Mouse (Mus musculus): Measurements from ENCODE around the gene 1110017D15Rik.

The 1110017D15Rik gene

DNA sequence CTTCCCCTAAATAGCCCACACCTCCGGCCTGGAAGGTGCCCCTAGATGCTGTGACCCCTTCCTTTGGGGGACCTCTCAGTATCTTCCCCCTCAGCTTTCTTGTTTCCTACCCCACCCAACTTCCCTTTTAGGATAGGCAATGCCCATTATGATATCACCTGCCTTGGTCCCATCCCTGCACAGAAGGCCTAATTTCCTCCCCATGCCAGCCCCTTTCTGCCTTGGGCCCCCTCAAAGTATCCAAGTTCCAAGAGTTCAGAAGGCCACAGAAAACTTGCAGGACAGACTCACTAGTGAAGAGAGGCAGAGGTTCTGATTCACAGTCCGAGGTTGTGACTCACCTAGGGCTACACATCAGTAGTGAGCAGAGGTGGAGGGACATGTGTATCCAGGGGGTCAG lies at the start of gene 1110017D15Rik:
1110017D15Rik (minus strand) TSS at position 101 of the 400 bp plus-strand sequence.
- no peak for DNase-seq (ENCODE audit: low spot score in 2 of 2)

DNA sequence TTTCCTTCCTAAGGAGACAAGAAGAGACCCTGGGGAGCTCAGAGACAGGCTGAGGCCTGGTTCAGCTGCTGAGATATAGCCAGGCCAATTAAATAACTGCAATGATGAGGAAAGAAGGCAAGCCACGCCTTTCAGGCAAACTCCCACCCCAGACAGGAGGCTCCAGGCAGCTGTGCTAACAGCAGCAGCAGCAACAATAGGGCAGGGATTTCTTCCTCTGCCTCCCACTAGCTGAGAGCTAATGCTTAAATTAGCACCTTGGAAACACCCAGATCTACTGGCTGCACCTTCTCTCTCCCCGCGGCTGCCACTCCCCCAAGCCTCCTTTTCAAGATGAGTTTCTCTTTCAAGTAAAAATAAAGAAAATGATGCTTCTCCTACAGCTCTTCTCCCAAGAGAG lies 49.0 kb upstream of the 1110017D15Rik start:
- DNase-seq (ENCODE audit: low spot score in 2 of 2), result no peak

DNA sequence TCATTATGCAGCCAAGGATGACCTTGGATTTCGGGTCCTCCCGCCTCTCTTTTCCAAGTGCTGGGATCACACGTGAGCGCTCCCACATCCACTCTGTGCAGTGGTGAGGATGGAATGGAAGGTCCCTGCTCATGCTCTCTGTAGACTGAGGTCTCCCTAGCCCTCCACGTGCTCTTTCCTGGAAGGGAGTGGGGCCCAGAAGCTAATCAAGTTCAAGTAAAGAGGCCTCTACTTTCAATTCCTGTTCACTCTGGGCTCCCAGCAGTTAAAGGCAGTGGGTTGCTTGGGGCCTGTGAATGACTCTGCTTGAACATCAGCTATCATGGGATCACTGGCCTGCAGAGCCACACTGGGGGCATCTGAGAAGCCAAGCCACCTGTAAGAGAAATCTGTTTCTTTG lies 46.2 kb upstream of the 1110017D15Rik start:
- no peak for DNase-seq (ENCODE audit: low spot score in 2 of 2)

DNA sequence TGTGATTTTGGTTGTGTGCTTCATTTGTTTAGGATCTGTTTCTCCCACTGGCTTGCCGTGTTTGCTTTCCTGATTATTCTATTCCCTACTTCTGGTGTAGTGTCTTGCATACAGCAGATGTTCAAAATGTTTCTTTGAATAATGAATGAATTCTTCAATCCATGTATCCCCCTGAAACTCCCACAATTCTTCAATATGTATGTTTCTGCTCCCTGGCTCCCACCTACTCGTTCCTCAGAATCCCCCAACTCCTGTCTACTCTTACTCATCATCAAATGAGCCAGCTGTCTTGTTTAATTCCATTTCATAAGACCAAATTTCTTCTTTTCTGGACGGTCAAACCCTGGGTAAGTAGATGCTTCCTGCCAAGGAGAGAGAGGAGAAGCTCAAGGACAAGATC lies 40.0 kb upstream of the 1110017D15Rik start:
- no peak for DNase-seq (ENCODE audit: low spot score in 2 of 2)

DNA sequence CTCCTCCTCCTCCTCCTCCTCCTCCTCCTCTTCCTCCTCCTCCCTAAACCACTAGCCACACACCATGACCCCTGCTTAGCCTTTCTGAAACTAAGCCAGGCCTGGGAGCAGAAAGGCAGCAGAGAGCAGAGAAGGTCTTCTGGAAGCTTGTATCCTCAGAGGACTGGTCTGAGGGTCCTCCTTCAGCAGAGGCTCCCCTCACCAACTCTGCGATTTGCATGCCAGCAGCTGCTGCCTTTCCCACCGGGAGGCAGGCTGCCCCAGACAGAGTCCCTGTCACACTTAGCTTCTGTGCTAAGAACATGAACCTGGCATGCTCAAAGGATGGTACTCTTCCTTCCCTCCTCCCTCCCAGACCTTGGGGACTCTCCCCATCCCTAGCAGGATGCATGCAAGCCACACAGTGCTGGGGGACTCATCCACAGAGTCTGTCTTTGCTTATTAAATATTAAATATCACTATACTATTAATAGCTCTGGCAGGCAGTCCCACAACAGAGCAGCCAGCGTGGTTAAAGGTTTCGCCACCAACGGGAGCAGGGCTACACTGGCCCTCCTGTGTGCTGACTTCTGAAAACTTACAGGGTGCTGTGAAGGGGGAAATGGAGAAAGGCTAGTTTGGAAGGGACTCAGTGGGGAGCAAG lies 39.3 kb upstream of the 1110017D15Rik start:
- DNase-seq (ENCODE audit: low spot score in 2 of 2), result no peak

DNA sequence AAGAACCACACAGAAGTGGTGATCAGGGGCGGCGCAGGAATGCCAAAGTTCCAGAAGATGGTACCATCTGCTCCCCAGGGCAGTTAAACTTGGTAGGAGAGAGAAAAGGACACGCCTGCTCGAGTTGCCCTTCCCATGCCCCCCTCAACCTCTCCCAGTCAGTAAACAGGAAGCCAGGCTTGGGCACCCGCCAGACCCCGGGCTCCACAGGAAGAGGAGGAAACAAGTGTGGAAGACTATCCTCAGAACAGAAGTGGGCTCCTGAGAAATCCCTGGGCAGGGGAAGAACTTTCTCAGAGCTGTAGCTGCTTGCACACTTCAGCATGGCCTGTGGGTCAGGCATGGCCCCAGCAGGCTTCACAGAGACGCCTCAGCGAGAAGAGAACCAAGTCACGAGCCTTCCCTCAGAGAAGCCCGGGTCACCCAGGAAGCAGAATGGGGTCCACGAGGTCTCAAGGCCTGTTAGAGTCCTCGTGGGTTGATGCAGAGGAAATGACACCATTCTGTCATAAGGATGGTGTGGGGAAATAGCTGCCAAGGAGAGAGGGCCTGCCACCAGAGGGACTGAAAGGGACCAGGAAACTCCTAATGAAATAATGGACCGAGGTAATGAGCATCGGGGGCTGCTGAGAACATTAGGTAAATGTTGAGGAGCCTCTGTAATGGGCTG lies 38.0 kb upstream of the 1110017D15Rik start:
- DNase-seq (ENCODE audit: low spot score in 2 of 2), result peak in 1 of 2 experiments; percentile 15

DNA sequence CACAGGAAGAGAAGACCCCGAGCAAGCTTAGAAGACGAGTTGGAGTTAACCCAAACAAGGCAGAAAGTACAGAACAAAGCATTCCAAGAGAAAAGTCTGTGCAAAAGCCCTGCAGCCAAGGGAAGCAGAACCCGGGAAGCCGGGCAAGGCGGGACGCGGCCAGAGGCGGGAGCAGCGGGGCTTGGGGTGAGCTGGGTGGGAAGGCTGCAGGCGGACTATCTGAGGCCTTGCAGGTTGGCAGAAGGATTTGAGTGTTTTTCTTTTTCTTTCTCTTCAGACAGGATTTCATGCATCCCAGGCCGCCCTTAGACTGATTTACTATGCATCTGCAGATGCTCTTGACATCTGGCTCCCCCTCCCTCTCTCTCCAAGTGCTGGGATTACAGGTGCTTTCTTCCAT lies 36.0 kb upstream of the 1110017D15Rik start:
- no peak for DNase-seq (ENCODE audit: low spot score in 2 of 2)

DNA sequence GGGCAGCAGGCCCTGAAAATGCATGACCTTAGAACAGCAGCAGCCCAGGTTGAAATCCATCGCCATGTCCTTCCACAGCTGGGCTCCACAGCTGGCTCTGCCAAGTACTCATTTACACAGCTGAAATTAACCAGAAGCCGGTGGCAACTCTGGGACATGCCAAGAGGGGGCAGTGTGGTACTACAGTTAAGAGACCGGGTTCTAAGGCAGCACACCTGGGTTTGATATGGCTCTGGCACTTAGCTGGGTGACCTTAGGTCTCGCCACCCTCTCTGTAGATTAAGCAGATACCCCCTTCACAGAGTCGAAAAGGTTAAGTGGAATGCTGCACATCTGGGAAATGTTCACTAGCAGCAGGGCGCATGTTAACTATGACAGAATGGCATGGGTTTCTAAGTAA lies 35.4 kb upstream of the 1110017D15Rik start:
- DNase-seq (ENCODE audit: low spot score in 2 of 2), result peak; percentile 31 to 64

DNA sequence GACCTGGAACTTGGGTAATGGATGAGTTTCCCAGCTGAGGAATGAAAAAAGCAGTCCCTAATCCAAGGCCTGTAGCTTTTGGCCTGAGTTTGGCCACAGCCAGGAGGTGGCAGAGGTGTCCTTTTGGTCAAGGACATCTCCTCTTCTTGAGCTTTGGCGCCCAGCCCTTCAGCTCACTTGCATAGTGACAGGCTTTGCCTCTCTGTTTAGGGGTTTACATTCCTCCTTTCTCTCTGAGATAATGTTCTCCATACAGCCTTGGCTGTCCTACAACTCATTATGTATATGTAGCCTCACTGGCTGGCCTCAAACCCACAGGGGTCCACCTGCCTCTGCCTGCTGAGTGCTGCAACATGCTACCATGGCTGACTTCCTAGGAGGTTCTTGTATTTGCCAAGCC lies 30.0 kb upstream of the 1110017D15Rik start:
- DNase-seq (ENCODE audit: low spot score in 2 of 2), result no peak

DNA sequence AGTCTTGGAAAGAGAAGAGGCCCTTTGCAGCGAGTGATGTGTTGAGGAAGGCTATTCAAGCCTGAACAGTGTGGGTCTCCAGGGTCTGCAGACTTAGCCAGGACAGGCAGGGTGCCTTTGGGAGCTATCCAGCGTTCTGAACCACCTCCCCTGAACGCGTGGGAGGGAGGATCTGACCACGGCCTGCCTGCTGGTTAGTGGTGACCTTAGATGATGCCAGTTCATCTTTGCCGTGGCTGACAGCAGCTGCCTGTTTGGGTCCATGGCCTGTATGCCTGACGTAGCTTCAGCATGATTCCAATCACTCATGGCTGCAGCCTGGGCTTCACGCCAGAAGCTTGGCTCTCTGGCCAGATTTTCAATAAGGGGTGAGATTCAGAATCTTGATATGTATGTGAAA lies 28.9 kb upstream of the 1110017D15Rik start:
- DNase-seq (ENCODE audit: low spot score in 2 of 2), result no peak

DNA sequence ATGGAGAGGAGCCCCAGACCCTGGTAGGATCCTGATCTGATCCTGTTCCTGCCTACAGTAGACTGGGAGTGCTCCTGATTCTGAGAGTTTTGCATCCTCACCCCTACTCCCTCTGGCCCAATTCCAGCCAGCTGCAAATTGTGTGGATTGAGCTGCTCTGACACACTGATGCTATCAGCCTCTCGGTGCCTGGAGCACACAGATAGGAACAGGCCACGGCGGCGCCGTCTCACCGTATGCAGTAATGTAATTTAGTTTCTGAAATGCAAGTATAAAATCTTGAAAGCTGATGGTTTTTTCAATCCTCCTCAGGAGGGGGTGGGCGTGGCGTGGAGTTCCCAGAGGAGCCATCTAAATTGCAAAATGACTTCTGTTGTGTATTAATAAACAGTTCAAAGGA lies 25.0 kb upstream of the 1110017D15Rik start:
- DNase-seq (ENCODE audit: low spot score in 2 of 2), result no peak

DNA sequence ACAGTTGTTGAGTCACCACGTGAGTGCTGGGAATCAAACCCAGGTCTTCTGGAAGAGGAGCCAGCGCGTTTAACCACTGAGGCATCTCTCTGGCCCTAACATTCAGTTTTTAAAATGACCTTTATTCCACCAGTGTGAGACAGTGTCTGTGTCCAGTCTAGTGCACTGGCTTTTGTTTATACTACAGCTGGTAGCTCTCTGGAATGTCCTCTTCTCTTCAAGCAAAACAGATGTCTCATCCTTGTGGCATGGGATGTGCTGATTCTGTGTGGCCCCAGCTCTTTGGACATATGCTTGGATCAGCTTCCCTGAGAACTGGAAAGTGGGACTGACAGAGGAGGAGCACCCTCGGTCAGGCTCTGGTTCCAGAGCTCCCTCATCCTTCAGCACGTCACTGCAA lies 17.7 kb upstream of the 1110017D15Rik start:
- DNase-seq (ENCODE audit: low spot score in 2 of 2), result no peak

DNA sequence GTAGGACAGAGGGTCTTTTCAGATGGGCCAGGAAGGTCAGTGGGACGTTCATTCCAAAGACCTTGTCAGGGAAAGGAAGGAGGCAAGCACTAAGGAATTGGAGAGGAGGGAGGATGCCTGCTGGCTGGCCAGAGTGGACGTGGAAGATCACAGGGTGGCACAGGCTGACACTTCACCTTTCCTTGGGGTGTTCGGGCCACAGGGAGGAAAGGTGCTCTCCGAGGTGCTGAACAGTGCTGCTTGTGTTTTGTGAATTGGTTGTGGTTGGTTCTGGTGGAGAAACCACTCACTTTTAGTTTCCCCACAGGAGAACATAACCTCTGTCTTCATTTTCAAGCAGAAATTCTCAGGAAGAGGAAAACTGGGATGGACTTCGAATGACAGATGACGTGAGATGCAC lies 15.3 kb upstream of the 1110017D15Rik start:
- peak in 1 of 2 experiments; percentile 16 for DNase-seq (ENCODE audit: low spot score in 2 of 2)

DNA sequence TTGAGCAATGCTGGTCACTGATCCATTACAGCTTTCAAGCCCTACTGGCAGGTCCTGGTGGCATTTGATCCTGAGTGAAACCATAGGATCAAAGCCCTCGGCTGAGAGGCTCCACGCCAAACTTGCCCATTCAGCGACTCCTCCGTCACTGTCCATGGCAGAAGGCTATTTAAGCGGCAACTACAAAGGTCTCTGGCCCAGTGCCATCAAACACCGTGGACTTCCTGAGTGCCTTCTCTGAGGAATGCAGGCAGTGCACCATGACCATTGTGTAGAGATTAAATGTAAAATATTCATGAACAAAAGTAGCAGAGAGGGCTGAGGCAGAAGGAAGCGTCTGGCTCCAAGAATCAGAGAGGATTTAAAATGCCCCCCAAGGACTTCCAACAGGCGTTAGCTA lies 10.9 kb upstream of the 1110017D15Rik start:
- DNase-seq (ENCODE audit: low spot score in 2 of 2), result no peak

DNA sequence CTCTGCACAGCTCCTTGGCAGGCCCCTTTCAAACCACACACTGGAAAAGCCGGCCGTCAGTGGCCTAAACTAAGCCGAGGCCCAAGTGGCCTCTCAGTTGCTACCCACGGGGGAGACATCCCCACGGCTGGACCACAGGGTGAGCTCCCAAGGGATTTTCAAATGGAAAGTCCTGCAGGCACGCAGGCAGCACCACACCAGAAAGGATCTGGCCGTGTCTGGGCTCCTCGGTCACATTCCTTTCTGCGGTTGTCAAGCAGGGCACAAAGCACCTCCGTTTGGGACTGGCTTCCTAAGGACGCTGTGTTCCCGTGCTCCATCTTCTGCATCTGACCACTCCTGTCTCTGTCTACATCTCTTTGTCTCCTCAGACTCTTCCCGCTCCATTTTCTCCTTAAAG lies 9.9 kb upstream of the 1110017D15Rik start:
- no peak for DNase-seq (ENCODE audit: low spot score in 2 of 2)

DNA sequence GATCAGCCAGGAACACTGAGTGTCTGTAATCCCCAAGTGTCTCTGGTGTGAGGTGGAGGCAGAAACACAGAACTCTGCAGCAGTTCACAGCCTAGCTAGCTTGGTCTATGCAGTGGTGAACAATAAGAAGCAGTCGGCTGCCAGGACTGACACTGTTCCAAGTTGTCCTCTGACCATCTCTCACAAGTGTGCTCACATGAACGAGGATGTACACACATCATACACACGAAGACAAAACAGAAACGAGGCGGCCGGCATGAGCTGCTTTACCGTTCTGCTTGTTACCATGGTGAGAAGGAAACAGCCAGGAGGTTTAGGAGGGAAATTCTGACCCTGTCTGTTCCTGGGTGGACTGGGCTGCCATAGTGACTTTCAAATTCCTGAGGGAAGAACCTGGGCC lies 9.4 kb upstream of the 1110017D15Rik start:
- DNase-seq (ENCODE audit: low spot score in 2 of 2), result no peak

DNA sequence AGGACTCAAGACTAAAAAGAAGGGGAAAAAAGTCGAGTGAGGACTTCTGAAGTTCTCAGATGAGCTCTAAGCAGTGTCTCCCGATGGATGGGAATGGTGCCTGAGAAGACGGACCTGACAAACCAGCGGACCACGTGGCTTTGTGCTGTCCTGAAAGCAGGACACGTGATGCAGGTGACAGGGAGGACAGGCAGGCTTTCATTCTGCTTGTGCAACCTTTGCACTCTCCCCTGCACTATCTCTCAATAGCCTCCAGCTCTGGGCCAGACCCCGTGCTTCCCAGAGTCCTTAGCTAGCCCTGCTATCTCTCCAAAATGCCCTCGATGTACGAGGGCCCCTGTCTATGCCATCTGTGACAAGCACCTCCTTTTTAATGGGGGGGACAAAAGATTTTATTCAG lies 7.7 kb upstream of the 1110017D15Rik start:
- no peak for DNase-seq (ENCODE audit: low spot score in 2 of 2)

DNA sequence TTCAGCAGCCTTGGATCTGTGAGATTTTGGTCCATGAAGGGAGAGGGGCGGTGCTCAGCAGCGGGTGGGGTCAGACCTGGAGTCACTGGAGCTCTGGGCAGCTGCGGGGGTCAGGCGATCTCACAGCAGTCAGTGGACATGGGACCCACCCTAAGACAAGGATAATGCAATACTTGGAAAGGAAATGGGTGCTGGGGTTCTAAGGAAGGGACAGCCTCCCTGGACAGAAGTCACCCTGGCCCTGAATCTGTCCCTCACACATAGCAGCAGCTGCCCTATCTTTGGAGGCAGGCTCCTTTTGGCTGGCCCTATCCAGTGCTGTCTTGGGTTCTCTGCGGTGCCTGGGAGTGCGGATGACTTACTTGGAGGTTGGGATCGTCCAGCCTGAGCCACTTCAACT lies 6.7 kb upstream of the 1110017D15Rik start:
- no peak for DNase-seq (ENCODE audit: low spot score in 2 of 2)

DNA sequence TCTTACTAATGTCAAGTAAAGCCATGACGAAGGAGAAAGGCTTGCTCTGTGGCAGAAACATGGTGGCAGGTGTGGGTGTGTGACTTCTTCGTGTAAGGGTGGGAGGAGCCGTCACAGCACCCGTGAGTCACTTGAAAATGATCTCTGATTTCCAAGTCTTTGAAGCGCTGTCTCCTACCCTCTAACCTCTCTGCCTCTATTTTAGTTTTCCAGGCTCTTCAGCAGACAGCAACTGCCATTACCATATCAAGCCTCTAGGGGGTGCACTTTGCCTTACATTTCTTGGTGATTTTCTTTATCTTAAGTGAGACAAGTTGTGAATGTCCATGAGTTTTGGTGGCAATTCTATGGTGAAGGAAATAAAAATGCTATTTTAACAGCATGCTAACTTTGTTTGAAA lies 5.7 kb upstream of the 1110017D15Rik start:
- peak in 1 of 2 experiments; percentile 17 for DNase-seq (ENCODE audit: low spot score in 2 of 2)

DNA sequence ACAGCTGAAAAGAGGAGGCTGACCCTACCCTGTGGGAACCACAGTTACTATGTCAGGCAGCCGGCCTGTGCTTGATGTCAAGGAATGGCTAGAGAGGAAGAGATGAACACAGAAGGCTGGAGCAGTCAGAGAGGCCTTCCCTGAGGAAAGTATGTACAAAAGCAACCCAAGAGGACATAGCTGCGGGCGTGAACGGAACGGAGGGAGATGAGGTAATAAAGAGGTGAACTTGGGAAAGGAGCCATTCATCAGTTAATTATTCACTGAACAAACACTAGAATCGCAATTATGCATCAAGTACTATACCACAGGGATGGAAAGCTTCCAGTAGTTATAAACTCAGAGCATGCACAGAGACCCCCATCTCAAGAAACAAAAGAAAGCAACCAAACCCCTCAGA lies 5.0 kb upstream of the 1110017D15Rik start:
- DNase-seq (ENCODE audit: low spot score in 2 of 2), result no peak

DNA sequence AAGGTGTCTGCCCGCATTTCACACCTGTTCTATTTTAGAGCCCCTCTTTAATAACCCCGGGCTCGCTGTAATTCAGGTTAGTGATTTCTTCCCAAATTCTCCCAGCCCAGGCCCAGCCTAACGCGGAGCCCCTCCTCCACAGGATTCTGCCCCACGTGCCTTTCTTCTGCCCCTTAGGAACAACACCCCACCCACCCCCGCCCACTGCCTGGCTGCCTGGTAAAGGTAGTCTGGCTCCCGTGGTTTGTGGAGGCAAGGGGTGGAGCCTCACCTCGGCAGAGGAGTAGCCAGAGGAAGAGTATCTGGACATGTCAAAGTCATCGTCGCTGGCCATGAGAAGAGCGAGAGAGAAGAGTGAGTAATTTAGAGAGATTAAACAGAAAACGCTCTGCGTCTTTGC lies 3.5 kb upstream of the 1110017D15Rik start:
- DNase-seq (ENCODE audit: low spot score in 2 of 2), result no peak

DNA sequence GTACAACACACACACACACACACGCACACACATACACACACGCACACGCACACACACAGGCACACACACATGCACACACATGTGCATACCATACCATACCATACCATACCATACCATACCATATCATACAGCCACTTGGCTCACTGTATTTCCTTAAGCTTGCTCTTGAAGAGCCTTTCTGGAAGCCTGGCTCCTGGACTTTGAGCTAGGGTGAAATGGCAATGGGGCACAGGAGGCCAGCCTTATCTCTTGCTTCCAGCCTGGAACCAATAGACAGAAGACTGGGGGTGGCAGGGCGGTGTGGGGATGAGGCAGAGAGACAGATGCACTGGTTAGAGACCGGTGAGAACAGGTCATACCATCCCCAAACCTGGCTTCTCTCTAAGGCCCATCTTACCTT lies 2.1 kb upstream of the 1110017D15Rik start:
- DNase-seq (ENCODE audit: low spot score in 2 of 2), result no peak

DNA sequence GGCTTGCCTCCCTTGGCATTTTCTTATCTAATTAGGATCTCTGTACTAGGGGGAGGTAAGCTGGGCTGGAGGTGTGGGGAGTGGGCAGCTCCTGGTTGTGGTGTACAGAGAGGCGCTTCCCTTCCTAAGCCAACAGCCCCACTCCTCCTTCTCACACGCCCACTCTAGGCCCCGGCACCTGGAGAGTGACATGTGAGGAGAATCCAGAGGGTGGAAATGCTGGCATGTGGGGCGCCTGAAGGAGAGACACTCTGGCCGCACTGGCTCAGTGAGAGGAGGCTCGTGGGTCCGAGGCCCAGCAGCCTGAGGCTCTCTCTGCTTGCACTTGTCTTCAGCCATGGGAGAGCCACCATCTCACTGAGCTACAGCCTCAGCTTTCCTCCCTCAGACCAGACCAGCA lies 1.2 kb upstream of the 1110017D15Rik start:
- DNase-seq (ENCODE audit: low spot score in 2 of 2), result no peak

DNA sequence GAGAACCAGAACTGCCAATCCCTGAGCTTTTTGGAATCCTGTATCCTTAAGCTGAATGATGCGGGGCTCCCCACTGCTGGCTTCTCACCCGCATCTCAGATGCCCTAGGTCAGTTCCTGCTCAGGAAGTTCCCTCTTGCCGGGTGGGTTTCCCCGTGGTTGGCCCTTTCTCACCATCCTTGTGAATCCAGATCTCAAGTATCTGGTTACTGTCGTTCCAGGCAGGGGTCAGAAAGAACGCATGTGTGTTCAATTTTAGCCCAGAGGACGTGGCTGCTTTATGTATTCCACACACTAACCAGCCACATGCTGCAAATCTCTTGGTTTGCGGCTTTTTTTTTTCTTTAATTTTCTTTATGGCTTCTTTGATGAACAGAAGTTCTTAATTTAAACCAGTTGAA lies 3.4 kb downstream of the 1110017D15Rik start:
- DNase-seq (ENCODE audit: low spot score in 2 of 2), result no peak
